Mouse (Mus musculus): ENCODE measurements around the gene Pih1d1.
"Not testable (repeated sequence)": the region's sequence is repeated elsewhere in the genome, so short reads cannot be mapped to it uniquely, and the experiment has no call there.

Gene Pih1d1

DNA sequence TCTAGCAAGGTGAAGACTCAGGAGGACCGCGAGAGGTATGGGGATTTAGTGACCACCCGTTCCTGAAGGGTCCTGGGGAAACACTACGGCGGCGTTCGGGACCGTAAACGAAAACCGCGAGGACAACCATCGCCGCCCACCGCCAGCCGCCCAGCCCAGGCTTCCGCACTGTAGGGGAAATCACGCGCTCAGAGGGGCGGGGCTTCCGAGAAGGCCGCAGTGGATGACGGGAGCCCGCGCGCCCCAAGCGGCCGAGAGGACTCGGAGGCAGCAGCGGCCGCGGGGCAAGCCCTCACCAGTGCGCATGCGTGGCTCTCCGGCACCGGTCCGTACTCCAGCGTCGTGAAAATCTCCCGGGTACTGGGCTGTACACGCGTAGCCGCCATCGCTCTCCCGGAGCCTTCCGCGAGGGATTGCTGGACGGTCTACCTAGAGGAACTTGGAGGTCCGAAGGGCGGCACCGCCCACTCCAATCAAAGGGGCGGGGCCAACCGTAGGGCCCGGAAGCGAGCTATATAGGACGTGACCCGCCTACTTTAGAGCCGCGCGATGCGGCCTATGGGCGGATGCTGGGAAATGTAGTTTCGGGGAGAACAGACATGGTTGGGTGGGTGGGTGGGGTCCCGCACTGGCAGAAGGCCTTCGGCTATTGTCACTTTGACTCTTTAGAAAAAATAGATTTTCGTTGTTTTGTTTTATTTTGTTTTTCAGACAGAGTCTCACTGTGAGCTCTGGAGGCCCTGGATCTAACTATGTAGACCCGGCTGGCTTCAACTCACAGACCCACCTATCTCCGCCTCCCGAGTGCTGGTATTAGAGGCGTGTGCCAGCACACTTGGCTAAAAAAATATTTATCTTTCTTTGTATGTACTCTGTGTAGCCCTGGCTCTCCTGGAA is at the start of gene Pih1d1, which contains the start of gene Aldh16a1:
TSS of gene Pih1d1 (plus strand) at position 208 of the 897 bp plus-strand sequence.
TSS of gene Aldh16a1 (minus strand) at position 489 of the 897 bp plus-strand sequence.
- peak; percentile 97 for DNase-seq (ENCODE audit: low spot score in 2 of 2)

DNA sequence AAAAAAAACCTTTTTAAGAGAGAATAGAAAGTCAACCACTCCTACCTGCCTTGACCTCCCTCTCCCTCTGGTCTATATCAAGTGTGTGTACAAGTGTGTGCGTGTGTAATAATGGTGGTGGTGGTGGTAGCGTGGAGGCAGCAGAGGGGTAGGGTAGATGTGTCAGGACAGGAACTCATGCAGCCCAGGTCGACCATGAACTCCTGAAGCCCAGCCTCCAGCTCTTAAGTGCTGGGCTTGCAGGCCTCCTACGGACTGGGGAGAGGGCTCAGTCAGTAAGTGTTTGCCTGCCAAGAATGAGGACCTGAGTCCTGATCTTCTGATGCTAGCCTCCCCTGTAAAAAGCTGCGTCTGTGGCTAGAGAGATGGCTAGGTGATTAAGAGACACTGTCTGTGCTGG is 49.2 kb upstream of the Pih1d1 start:
- DNase-seq (ENCODE audit: low spot score in 2 of 2): no peak

DNA sequence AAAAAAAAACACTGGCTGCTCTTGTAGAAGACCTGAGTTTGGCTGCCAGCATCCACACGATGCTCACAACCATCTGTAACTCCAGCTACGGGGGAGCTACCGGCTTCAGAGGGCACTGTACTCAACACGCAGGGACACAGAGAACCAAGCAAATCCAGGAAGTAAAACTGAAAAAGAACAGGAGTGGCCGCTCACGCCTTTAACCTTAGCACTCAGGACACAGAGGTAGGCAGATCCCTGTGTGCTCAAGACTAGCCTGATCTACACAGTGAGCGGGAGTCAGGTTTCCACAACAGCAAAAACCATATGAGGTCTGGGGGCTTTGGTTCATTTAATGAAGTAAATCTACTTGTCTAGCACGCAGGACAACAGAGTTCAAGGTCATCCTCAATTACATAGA is 48.6 kb upstream of the Pih1d1 start:
- DNase-seq (ENCODE audit: low spot score in 2 of 2): no peak

DNA sequence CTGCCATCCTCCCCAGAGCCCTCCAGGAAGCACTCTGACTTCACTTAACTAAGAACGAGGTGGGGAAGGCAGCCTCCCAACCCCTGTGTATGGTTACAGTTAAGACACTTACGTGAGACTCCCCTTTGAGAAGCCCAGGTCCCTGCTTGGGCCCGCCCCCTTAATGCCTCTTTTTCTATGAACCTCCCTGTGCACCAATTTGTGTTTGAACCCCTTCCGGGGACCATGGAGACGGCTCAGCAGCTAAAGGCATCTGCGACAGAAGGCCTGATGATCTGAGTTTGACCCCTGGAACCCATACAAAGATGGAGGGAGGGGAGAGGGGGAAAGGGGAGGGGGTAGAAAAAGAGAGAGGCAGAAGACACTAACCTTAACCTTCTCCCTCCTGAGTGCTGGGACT is 47.7 kb upstream of the Pih1d1 start:
- no peak for DNase-seq (ENCODE audit: low spot score in 2 of 2)

DNA sequence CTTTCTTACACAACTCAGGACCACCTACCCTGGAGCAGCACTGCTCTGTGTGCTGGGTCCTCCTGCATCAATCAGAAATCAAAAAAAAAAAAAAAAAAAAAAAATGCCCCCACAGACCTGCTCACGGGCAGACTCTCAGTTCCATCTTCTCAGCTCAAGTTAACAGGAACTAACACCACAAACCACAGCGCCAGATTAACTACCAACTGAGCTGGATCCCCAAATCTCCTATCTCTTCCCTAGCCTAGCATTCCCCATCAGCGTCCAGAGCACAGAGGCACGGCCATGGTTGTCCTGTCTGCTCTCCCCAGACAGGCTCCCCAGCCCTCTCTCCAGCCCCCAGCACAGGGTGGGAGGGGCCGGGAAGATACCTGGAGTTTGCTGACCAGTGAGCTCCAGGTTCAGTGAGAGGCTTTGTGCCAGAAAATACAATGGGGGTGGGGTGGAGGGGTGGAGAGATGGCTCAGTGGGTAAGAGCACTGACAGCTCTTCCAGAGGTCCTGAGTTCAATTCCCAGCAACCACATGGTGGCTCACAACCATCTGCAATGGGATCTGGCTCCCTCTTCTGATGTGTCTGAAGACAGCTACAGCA is 47.0 kb upstream of the Pih1d1 start:
- no peak for DNase-seq (ENCODE audit: low spot score in 2 of 2)

DNA sequence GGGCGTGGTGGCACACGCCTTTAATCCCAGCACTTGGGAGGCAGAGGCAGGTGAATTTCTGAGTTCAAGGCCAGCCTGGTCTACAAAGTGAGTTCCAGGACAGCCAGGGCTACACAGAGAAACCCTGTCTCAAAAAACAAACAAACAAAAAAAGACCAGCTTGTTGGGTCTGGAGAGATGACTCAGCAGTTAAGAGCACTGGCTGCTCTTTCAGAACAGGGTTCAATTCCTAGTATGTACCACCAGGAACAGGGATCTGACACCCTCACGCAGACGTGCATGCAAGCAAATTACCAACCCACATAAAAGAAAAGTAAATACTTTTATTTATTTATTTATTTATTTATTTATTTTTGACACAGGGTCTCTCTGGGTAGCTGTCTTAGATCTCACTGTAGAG is 44.0 kb upstream of the Pih1d1 start:
- not testable (repeated sequence) for DNase-seq (ENCODE audit: low spot score in 2 of 2)

DNA sequence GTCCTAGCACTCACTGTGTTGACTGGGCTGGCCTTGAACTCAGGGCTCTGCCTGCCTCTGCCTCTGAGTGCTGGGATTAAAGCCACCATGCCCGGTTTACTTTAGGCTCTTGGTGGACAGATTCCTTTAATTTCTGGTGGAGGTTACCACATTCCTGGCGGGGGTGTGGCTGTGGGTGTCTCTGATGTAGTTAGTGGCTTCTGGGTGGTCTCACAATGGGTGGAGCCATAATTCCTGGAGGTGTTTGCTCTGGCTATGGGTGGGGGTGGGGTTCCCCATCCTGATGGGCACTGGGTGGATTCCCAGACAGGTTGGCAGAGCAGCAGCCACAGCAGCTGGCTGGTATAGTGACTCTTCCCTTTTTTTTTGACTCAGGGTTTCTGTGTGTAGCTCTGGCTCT is 42.2 kb upstream of the Pih1d1 start:
- no peak for DNase-seq (ENCODE audit: low spot score in 2 of 2)

DNA sequence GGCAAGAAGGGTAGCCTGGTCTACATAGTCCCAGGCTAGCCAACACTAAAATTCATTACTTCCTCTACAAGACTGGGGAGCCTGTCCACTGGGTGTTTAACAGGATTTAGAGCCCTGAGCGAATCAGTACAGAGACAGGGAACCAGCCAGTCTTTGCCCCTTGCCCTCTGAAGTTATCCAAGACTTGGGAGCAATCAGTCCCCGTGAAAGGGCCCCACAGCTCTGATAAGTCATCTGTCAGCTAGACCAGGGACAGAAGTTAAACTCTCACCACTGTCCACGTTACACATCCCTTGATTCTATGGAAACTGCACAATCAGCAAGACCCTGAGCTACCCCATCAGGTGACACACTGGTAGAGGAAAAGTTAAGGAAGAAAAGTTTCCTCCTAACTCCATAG is 41.6 kb upstream of the Pih1d1 start:
- DNase-seq (ENCODE audit: low spot score in 2 of 2): no peak

DNA sequence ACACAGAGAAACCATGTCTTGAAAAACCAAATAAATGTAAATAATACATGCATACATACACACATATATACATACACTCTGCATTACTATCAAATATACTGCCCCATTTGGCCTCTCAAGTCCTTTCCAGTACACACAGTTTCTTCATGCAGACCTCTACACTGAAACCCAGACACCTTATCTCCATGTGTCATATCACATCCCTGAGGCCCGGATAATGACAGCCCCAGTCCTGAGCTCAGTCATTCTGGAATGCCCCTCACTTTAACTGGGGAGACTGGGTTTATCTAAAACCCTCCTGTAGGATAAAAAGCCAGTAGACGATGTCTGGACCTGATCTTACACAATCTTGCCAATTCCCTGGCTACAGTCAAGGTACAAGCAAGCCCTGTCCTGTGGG is 40.6 kb upstream of the Pih1d1 start:
- DNase-seq (ENCODE audit: low spot score in 2 of 2): no peak

DNA sequence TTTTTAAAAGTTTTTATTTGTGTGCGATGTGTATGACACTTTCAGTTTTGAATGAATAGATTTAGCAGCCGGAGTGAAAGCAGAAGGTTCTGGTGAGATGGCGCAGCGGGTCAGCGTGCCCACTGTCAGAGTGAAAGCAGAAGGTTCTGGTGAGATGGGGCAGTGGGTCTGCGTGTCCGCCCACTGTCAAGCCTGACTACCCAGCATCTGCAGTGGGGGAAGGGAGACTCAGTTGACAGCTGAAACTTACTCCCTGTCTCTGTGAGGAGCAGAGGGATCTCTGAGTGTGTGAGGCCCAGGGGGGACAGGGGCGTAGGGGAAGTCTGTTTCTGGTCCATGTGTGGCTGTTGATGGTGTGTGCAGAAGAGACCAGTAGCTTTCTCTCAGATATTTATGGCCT is 36.5 kb upstream of the Pih1d1 start:
- no peak for DNase-seq (ENCODE audit: low spot score in 2 of 2)

DNA sequence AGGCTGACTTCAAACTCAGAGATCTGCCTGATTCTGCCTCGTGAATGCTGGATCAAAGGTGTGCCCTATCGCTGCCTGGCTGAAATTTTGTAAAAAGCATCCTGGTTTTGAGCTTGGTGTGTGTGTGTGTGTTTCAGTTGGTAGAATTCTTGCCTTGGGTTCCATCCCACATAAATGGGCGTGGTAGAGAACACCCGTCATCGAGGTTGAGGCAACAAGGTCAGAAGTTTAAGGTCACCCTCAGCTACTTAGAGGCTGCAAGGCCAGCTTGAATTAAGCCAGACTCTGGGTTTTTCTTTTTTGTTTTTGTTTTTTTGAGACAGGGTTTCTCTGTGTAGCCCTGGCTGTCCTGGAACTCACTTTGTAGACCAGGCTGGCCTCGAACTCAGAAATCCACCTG is 35.8 kb upstream of the Pih1d1 start:
- DNase-seq (ENCODE audit: low spot score in 2 of 2): no peak

DNA sequence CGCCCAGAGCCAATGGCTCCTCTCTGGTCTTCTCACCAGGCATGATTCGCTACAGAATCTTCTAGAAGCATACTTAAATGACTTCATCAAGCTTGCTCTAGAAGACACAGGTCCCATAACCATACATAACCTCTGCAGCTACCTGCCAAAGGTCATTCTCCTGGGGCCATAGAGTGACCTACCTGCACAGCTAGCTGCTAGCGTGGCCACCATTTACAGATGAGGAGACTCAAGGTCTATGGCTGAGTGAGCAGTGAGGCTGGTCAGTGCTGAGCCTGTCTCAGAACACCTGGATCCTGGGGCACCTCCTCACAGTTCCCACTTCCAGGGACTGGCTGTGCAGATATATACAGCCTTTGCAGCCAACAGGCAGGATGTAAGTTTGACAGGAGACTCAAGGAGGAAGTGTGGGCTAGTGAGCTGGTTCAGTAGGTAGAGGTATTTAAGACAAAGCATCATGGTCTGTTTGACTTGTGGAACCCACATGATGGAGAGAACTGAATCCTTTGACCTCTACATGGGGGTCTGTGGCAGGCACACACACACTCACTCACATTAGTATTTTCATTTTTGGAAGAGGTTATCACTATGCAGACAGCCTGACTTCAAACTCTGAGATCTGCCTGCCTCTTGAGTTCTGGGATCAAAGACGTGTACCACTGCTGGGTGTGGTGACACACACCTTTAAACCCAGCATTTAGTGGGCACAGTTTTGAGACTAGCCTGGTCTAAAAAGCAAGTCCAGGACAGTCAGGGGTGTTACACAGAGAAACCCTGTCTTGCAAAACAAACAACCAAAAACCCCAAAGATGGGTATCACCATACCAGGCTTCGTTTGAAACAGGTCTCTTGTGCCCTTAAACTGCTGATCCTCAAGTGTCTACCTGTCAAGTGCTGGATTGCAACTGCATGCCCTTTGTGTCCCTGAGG is 34.1 kb upstream of the Pih1d1 start:
- DNase-seq (ENCODE audit: low spot score in 2 of 2): no peak

DNA sequence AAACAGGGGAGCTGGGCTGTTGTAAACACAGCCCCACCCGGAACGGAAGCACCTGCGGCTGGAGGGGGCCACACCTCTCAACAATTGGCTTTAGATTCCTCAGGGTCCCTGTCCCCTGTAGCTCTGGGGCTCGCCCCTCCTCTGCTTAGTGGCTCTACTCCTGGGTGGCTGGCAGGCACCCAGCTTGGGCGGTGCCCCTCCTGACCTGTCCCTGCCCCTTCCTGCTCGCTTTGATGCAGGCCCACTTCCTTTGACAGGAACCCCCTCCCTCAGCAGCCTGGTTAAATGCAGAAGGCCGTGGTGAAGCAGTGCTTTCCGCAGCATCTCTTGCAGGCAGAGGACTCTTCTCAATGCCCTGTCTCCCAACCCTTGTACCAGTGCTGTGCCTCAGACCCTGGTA is 32.7 kb upstream of the Pih1d1 start:
- DNase-seq (ENCODE audit: low spot score in 2 of 2): no peak

DNA sequence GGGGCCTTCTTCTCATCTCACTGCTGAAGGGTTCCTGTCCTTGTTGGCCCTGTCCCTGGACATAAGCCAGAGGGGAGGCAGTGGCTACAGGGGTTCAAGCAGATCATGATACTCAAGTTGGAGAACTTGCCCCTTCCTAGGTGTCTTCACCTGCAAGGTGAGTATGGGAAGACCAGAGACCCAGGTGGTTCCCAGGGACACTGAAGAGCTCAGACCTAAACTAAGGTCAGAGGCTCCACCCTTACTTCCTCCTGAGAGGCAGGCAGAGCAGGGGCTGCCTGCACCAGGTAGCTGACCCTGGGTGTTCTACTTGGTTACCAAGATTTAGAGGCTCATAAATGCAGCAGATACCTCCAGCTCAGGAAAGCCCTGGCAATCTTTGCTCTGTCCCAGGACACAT is 32.1 kb upstream of the Pih1d1 start:
- no peak for DNase-seq (ENCODE audit: low spot score in 2 of 2)

DNA sequence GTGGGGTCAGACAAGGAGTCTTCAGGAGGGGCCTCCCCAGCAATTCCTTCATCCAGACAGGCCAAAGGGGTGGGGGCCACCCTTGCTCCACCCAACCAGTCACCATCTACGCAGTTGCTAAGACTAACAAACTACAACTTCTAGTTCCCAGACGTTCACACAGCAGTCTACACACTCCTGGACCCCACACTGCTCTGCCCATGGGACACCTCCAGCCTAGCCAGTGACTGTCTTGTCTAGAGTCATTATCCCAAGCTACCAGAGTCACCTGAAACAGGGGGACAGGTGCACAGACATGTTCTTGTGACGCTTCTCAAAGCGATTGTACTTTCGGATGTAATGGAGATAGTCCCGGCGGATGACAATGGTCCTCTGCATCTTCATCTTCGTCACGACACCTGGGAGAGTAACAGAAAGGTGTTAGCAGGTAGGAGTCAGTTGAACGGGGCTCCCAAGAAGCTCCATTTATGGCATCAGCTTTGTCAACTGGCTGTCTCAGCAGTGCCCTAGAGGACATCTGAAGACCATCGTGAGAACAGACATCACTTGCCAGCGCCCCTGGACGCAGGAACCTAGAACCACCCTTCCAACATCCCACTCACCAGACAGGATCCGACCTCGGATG is 31.4 kb upstream of the Pih1d1 start:
- no peak for DNase-seq (ENCODE audit: low spot score in 2 of 2)

DNA sequence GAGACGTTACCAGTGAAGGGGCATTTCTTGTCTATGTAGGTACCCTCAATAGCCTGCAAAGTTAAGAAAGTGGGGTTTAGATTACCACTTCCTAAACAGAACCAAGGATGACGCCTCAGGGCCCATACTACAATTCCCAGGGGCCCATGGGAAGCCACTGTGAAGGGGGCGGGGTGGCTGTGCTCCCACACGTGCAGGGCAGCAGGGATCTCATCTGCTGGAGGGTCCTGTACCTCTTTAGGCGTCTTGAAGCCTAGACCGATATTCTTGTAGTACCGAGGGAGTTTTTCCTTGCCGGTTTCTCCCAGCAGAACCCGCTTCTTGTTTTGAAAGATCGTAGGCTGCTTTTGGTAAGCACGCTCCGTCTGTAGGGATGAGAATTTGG is 30.9 kb upstream of the Pih1d1 start:
- no peak for DNase-seq (ENCODE audit: low spot score in 2 of 2)

DNA sequence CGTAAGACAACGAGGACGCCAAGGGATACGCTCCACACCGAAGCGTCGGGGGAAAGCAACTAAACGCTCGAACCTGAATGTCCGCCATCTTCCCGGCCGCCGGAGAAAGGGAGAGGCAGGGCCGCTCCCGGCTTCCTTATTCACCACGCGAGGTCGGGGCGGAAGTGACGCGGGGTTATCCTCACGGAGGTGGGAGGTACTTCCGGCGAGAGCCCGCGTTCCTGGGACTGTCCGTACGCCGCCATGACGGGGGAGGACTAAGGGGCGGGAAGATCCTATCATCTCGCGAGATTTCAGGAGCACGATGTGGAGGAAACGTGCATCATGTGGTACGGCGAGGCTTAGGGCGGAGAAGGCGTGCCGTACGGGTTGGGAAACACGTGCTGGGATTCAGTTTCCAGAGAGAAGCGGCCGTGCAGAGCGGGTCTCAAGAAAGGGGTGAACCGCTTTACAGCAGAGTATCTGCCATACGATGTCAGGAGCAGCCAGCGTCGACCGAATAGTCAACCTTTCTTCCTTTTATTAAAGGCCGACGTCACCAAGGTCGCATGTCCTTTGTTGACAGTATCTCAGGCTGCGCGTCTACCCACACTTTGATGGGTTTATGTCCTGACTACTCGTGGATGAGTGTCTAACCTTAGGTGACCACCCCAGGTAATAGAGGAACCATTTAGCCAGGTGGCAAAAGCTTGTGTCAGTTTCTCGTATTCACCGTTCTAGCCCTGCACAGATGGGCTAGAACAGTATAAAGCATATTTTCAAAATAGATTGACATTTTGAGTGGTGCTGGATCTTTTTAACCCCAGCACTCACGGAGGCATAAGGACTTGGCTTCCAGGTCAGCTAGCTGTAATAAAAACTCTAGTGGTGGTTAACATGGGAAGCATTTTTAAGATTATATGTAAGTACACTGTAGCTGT is 29.6 kb upstream of the Pih1d1 start, which contains the start of gene Rps11:
TSS of gene Rps11 (minus strand) at position 216 of the 920 bp plus-strand sequence.
- peak; percentile 98 to 99 for DNase-seq (ENCODE audit: low spot score in 2 of 2)

DNA sequence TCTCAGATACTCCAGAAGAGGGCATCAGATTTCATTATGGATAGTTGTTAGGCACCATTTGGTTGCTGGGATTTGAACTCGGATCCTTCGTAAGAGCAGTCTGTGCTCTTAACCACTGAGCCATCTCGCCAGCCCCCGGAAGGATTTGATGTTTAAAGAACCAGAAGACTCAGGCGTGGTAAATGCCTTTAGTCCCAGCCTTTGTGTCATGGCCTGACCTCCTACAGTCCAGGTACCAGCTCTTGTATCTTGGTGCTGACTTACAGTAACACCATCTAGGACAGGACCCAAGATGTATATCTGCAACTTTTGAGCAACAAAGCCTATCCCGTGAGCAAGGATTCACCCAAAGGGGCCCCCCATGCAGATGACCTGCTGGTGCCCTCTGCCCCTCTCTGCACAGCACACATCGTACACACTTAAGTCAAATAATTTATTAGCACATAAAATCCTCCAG is 28.9 kb upstream of the Pih1d1 start:
- DNase-seq (ENCODE audit: low spot score in 2 of 2): no peak

DNA sequence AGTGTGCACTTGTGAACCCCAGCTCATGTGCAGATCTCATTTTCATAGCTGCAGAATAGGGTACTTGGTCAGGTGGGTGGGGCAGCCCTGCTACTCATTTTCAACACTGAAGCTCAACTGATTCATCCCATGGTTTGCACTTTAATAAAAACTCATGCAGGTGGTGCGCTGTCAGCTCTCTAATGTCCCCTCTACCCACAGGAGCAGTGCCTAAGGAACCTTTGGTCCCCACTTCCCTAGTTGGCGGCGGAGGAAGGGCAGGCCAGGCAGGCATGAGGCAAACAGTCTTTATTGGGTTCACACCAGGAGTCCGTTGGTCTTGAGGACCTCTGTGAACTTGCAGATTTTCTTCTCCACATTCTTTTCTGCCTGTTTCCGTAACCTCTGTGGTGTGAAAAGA is 28.5 kb upstream of the Pih1d1 start:
- not testable (repeated sequence) for DNase-seq (ENCODE audit: low spot score in 2 of 2)

DNA sequence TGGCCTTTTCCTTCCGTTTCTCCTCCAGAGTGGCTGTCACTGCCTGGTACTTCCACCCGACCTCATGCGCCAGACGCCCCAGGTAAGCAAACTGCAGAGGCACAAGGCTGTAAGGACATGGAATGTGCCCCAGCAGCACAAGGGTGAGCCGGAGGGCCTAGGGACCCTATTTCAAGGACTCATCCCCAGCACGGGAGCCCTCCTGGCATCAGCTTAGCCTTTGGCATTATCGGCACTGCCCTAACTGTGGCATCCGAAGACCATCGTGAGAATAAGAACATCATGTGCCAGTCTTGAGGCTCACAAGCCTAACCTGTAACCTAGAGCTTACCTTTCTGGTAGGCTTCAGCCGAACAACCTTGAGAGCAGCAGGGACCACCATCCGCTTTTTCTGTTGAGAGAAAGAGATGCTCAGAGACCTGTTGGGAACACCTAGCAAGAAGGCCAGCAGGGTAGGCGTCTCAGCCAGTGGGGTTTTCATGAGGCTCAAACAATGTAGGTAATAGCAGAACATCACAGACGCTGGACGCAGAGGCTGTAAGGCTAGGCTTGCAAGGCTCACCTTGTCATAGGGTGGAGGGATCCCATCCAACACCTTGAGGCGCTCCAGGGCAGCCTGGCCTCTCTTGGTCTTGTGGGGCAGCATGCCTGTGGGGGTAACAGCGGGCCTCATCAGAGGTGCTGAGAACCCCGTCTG is 27.8 kb upstream of the Pih1d1 start:
- DNase-seq (ENCODE audit: low spot score in 2 of 2): no peak

Data from frontal cortex, postnatal 36 days (tissue).